27 mouse cellular contexts compared by ENCODE assay signal in genomic region chr4:136214828-136215227, GRCm38 (mm10). TPM values are rescaled to one million over a fixed set of nuclear protein-coding genes. Genes with fewer than 3 reads are reported as not detected.
A peak's percentile ranks its signal among the peaks of the same experiment; 100 is the strongest.
DNase-seq lines count a peak whose midpoint lies in the region; ATAC-seq and TF ChIP-seq lines count a peak whose summit lies in the region.
"Had no signal": no experiment of that assay in that cellular context is flagged by ENCODE, and none has a peak within 500 bp of the region (broad histone marks: within the 10 kb centered on the region; RNA-seq: fewer than 3 reads in every experiment).

No protein-coding gene starts in this region.

- no peaks in the 10 kb centered on the region for H3K36me3 ChIP-seq in heart, embryonic 10.5 days
- H3K36me3 ChIP-seq in heart, adult 2 months (ENCODE audit: control insufficient read depth, insufficient read depth, low read length) = no peaks in the 10 kb centered on the region
- no peaks in the 10 kb centered on the region for H3K36me3 ChIP-seq in liver, adult 2 months (ENCODE audit: control insufficient read depth, insufficient read depth, low read length)
- H3K36me3 ChIP-seq in liver, embryonic 14.5 days (replicated peaks; ENCODE audit: control insufficient read depth, insufficient read depth, low read depth) = no peaks in the 10 kb centered on the region
- H3K36me3 ChIP-seq: heart, embryonic 15.5 days; hindbrain, embryonic 13.5 days had no signal

- intact Hi-C loops in heart, adult 2 months (cut with DNase I) = no loop called here

- no peak for TF ChIP-seq EP300 in heart, adult 2 months (IDR thresholded peaks at IDR 0.05; ENCODE audit: insufficient read depth, low read depth, low read length)
- no peak for TF ChIP-seq EP300 in liver, embryonic 14.5 days (IDR thresholded peaks at IDR 0.05; ENCODE audit: low read depth)

- DNase-seq in heart, embryonic 10.5 days (ENCODE audit: low spot score) = no peak
- DNase-seq in heart, adult 2 months = no peak
- peak; percentile 100 for DNase-seq in liver, adult 2 months (ENCODE audit: extremely low read depth, low read depth, low spot score)
- DNase-seq in liver = no peak
- DNase-seq in liver, embryonic 14.5 days (ENCODE audit: low read depth in 3 of 3, low spot score in 3 of 3) = peak in 2 of 3 experiments; percentile 35 to 36
- peak; percentile 65 for DNase-seq in yolk sac, embryonic 10.5 days (ENCODE audit: low spot score)
- no peak for DNase-seq in thymus, postnatal 25 days
- no peak for DNase-seq in cerebellum, adult 9-11 months
- DNase-seq: adrenal gland, adult 2 months; adrenal gland, postnatal 25 days; cerebellum, adult 18-20 months; cerebellum, postnatal 14 days; embryo, embryonic 11 days; forebrain, postnatal 0 days; gastrocnemius, postnatal 25 days; heart, adult 11 months; heart, postnatal 14 days had no signal

- H3K4me1 ChIP-seq in heart, embryonic 10.5 days = peaks cover 35% of the 10 kb centered on the region
- H3K4me1 ChIP-seq in heart, adult 2 months (ENCODE audit: control insufficient read depth, insufficient read depth, low read length) = peaks cover 9% of the 10 kb centered on the region
- peaks cover 35% of the 10 kb centered on the region for H3K4me1 ChIP-seq in liver, adult 2 months (ENCODE audit: control insufficient read depth, insufficient read depth, low read length)
- H3K4me1 ChIP-seq in liver, embryonic 14.5 days (replicated peaks; ENCODE audit: control insufficient read depth in 2 of 2, insufficient read depth in 2 of 2, low read length in 1 of 2) = 0 out of 4 replicates have a peak, but pooled peaks cover 0 to 3% of the 10 kb centered on the region in 2 experiments

- H3K4me2 ChIP-seq in liver, embryonic 14.5 days (ENCODE audit: low read depth) = no peak overlapping the region
- H3K4me2 ChIP-seq: embryonic facial prominence, embryonic 12.5 days; forebrain, embryonic 13.5 days; heart, embryonic 11.5 days; heart, embryonic 15.5 days; hindbrain, embryonic 13.5 days had no signal

- no peak overlapping the region for H3K4me3 ChIP-seq in heart, embryonic 10.5 days
- no peak overlapping the region for H3K4me3 ChIP-seq in heart, adult 2 months
- no peak overlapping the region for H3K4me3 ChIP-seq in liver, adult 2 months (ENCODE audit: insufficient read depth, low read depth, low read length)
- no peak overlapping the region for H3K4me3 ChIP-seq in liver, embryonic 14.5 days (ENCODE audit: insufficient read depth in 1 of 2, low read depth in 2 of 2, low read length in 2 of 2)
- H3K4me3 ChIP-seq: embryonic facial prominence, embryonic 12.5 days; forebrain, embryonic 13.5 days; heart, embryonic 15.5 days; hindbrain, embryonic 13.5 days had no signal

- WGBS in heart, embryonic 10.5 days = 85% methylated on average over 8 of the region's 8 CpGs
- 88% methylated on average over 8 of the region's 8 CpGs for WGBS in heart, adult 2 months
- WGBS in liver, adult 2 months = 27% methylated on average over 8 of the region's 8 CpGs
- WGBS in liver, embryonic 14.5 days (ENCODE audit: insufficient replicate concordance) = 69% methylated on average over 8 of the region's 8 CpGs

- no peaks in the 10 kb centered on the region; the same call in 1 of the 2 replicates for H3K79me2 ChIP-seq in heart, adult 2 months (replicated peaks; ENCODE audit: control insufficient read depth, insufficient read depth, low read length)
- peaks cover 16% of the 10 kb centered on the region; the same call in 1 of the 2 replicates for H3K79me2 ChIP-seq in liver, adult 2 months (ENCODE audit: control insufficient read depth, insufficient read depth, low read length)

- no peak overlapping the region for H3K9ac ChIP-seq in heart, adult 2 months (ENCODE audit: low read depth, low read length)
- 0 out of 2 replicates have a peak overlapping the region, but pooled peaks have one; percentile 6 for H3K9ac ChIP-seq in liver, adult 2 months (ENCODE audit: low read depth, low read length)
- no peak overlapping the region for H3K9ac ChIP-seq in liver, embryonic 14.5 days (replicated peaks)
- H3K9ac ChIP-seq: embryonic facial prominence, embryonic 12.5 days; forebrain, embryonic 13.5 days; forebrain, postnatal 0 days; heart, embryonic 15.5 days; hindbrain, embryonic 13.5 days had no signal

- TF ChIP-seq CTCF in heart, adult 2 months (IDR thresholded peaks at IDR 0.05) = no peak
- no peak for TF ChIP-seq CTCF in liver, adult 2 months (IDR thresholded peaks at IDR 0.05; ENCODE audit: low read depth, low read length)
- TF ChIP-seq CTCF in liver, embryonic 14.5 days (IDR thresholded peaks at IDR 0.05; ENCODE audit: low read depth) = no peak

- peak overlapping the region; percentile 10; the same call in 1 of the 2 replicates for H3K27ac ChIP-seq in heart, embryonic 10.5 days
- no peak overlapping the region for H3K27ac ChIP-seq in heart, adult 2 months
- peak overlapping the region; percentile 98 for H3K27ac ChIP-seq in liver, adult 2 months (replicated peaks; ENCODE audit: insufficient read depth, low read depth, low read length)
- H3K27ac ChIP-seq in liver, embryonic 14.5 days = no peak overlapping the region
- H3K27ac ChIP-seq: embryonic facial prominence, embryonic 12.5 days; forebrain, embryonic 13.5 days; heart, embryonic 15.5 days; hindbrain, embryonic 13.5 days; hindbrain, postnatal 0 days had no signal

- no peaks in the 10 kb centered on the region for H3K9me3 ChIP-seq in heart, embryonic 10.5 days
- no peaks in the 10 kb centered on the region for H3K9me3 ChIP-seq in liver, embryonic 14.5 days (ENCODE audit: control insufficient read depth, low read length)
- H3K9me3 ChIP-seq: embryonic facial prominence, embryonic 12.5 days; forebrain, embryonic 13.5 days; heart, embryonic 15.5 days; hindbrain, embryonic 13.5 days had no signal

- peak; percentile 69 for ATAC-seq in liver, embryonic 14.5 days (ENCODE audit: insufficient read depth)
- ATAC-seq: forebrain, embryonic 13.5 days; forebrain, postnatal 0 days; hindbrain, postnatal 0 days; Patski had no signal

- peaks cover 27% of the 10 kb centered on the region for H3K27me3 ChIP-seq in heart, embryonic 10.5 days (ENCODE audit: insufficient read depth, poor library complexity, severe bottlenecking)
- H3K27me3 ChIP-seq in heart, adult 2 months (ENCODE audit: control insufficient read depth, insufficient read depth, low read length) = no peaks in the 10 kb centered on the region
- no peaks in the 10 kb centered on the region for H3K27me3 ChIP-seq in liver, adult 2 months (ENCODE audit: control insufficient read depth, insufficient read depth, low read length)
- H3K27me3 ChIP-seq in liver, embryonic 14.5 days (ENCODE audit: control insufficient read depth, insufficient read depth, low read length) = peaks cover 16% of the 10 kb centered on the region
- H3K27me3 ChIP-seq: embryonic facial prominence, embryonic 12.5 days; heart, embryonic 15.5 days; Patski had no signal

- TF ChIP-seq POLR2A in heart, adult 2 months (IDR thresholded peaks at IDR 0.05; ENCODE audit: insufficient read depth, low read depth, low read length) = no peak
- TF ChIP-seq POLR2A in liver, adult 2 months (IDR thresholded peaks at IDR 0.05; ENCODE audit: extremely low read depth, insufficient read depth, low read length) = no peak

RNA-seq across cellular contexts. Expression of gene Asap3, which starts 8.7 kb away (rescaled TPM):
- polyA plus RNA-seq in heart, embryonic 10.5 days (2016; fragmentation: Nextera tagmentation; extraction: Ambion mirVana) = 3.4 and 3.7 TPM in 2 replicates
- 10 to 100 TPM in 1 of 2 experiments, 1 to 10 TPM in 1; 7.8 to 10.2 TPM for total RNA-seq in heart, adult 2 months (2021)
- 8.6 and 9.4 TPM in 2 replicates for polyA plus RNA-seq in heart, adult 2 months (2012; rRNA removed)
- total RNA-seq in liver, adult 2 months (2014; rRNA removed) = 3.3 and 5.6 TPM in 2 replicates
- 5.2 and 5.8 TPM in 2 replicates for polyA plus RNA-seq in liver, adult 2 months (2012; rRNA removed)
- polyA plus RNA-seq in liver, embryonic 14.5 days (2012; rRNA removed) = 1.1 and 1.2 TPM in 2 replicates
- polyA plus RNA-seq in liver, embryonic 14.5 days (2014; fragmentation: Nextera tagmentation; extraction: Ambion mirVana) = 0.66 and 0.85 TPM in 2 replicates
- total RNA-seq: common myeloid progenitor, adult 5-6 weeks had no signal

RNA-seq across cellular contexts. Expression of gene Tcea3, which starts 32.7 kb away (rescaled TPM):
- 35.6 and 47.2 TPM in 2 replicates for polyA plus RNA-seq in heart, embryonic 10.5 days (2016; fragmentation: Nextera tagmentation; extraction: Ambion mirVana)
- total RNA-seq in heart, adult 2 months (2021) = 100 to 1,000 TPM; 112 to 138 TPM
- 46.9 and 48.7 TPM in 2 replicates for polyA plus RNA-seq in heart, adult 2 months (2012; rRNA removed)
- total RNA-seq in liver, adult 2 months (2014; rRNA removed) = 34.8 and 39.3 TPM in 2 replicates
- 20.1 and 28.9 TPM in 2 replicates for polyA plus RNA-seq in liver, adult 2 months (2012; rRNA removed)
- 2.3 and 4.8 TPM in 2 replicates for polyA plus RNA-seq in liver, embryonic 14.5 days (2012; rRNA removed)
- 12.4 and 15.6 TPM in 2 replicates for polyA plus RNA-seq in liver, embryonic 14.5 days (2014; fragmentation: Nextera tagmentation; extraction: Ambion mirVana)
- total RNA-seq: CH12.LX; common myeloid progenitor, adult 5-6 weeks; hematopoietic stem cell, adult 5-6 weeks had no signal

RNA-seq across cellular contexts. Expression of gene E2f2, which starts 42.6 kb away (rescaled TPM):
- 6.3 and 6.6 TPM in 2 replicates for polyA plus RNA-seq in heart, embryonic 10.5 days (2016; fragmentation: Nextera tagmentation; extraction: Ambion mirVana)
- 1 to 10 TPM in 1 of 2 experiments, under 1 TPM in 1; 0.65 to 5.3 TPM for total RNA-seq in heart, adult 2 months (2021)
- polyA plus RNA-seq in heart, adult 2 months (2012; rRNA removed) = 0.41 and 1.3 TPM in 2 replicates
- total RNA-seq in liver, adult 2 months (2014; rRNA removed) = 0.40 and 0.46 TPM in 2 replicates
- polyA plus RNA-seq in liver, adult 2 months (2012; rRNA removed) = 0.75 and 0.76 TPM in 2 replicates
- 38.4 and 40.5 TPM in 2 replicates for polyA plus RNA-seq in liver, embryonic 14.5 days (2012; rRNA removed)
- polyA plus RNA-seq in liver, embryonic 14.5 days (2014; fragmentation: Nextera tagmentation; extraction: Ambion mirVana) = 50.3 and 53.4 TPM in 2 replicates

Comparison
In these comparisons a context has a peak if more than half of its experiments do, and no peak if none do; other contexts are left out.
1. DNase-seq: peak in liver, adult 2 months (single experiment), liver, embryonic 14.5 days (2 of 3) and yolk sac, embryonic 10.5 days (single experiment); none in heart, embryonic 10.5 days (single experiment), heart, adult 2 months (0 of 2), liver (single experiment), thymus, postnatal 25 days (single experiment) and cerebellum, adult 9-11 months (single experiment).
2. H3K27ac ChIP-seq: peak in heart, embryonic 10.5 days (single experiment) and liver, adult 2 months (single experiment); none in heart, adult 2 months (single experiment) and liver, embryonic 14.5 days (single experiment).